Mouse (Mus musculus): Measurements from ENCODE around the gene Pmis2.

Gene Pmis2

GRCm38 (mm10) chr7:30671480-30671879 is at the start of gene Pmis2:
Pmis2 (minus strand) TSS chr7:30671605.
- DNase-seq, result no peak

- DNase-seq, result no peak
Measured at GRCm38 (mm10) chr7:30719669-30720068, 48.3 kb upstream of the Pmis2 start.

GRCm38 (mm10) chr7:30717716-30718046 is 46.3 kb upstream of the Pmis2 start:
- no peak for DNase-seq

- DNase-seq, result peak; percentile 57
Measured at GRCm38 (mm10) chr7:30717006-30717715, 45.8 kb upstream of the Pmis2 start.

- DNase-seq, result no peak
Measured at GRCm38 (mm10) chr7:30711942-30712341, 40.5 kb upstream of the Pmis2 start, which contains the start of gene Atp4a. Atp4a (plus strand) TSS chr7:30712209.

- no peak for DNase-seq
Measured at GRCm38 (mm10) chr7:30707441-30707840, 36.0 kb upstream of the Pmis2 start.

GRCm38 (mm10) chr7:30706214-30706882 is 34.9 kb upstream of the Pmis2 start:
- DNase-seq, result no peak

GRCm38 (mm10) chr7:30698589-30698988 is 27.2 kb upstream of the Pmis2 start, which contains the start of gene 2200002J24Rik:
2200002J24Rik (plus strand) TSS chr7:30698926.
- DNase-seq, result no peak

GRCm38 (mm10) chr7:30698101-30698500 is 26.7 kb upstream of the Pmis2 start:
- no peak for DNase-seq

- no peak for DNase-seq
Measured at GRCm38 (mm10) chr7:30688325-30688724, 16.9 kb upstream of the Pmis2 start.

- no peak for DNase-seq
Measured at GRCm38 (mm10) chr7:30683425-30683824, 12.0 kb upstream of the Pmis2 start.

- no peak for DNase-seq
Measured at GRCm38 (mm10) chr7:30681897-30682296, 10.5 kb upstream of the Pmis2 start.

- DNase-seq, result peak; percentile 16
Measured at GRCm38 (mm10) chr7:30678263-30678975, 7.0 kb upstream of the Pmis2 start.

- no peak for DNase-seq
Measured at GRCm38 (mm10) chr7:30669229-30669628, 2.2 kb downstream of the Pmis2 start.

- no peak for DNase-seq
Measured at GRCm38 (mm10) chr7:30665321-30665720, 6.1 kb downstream of the Pmis2 start.

- DNase-seq, result peak; percentile 91
Measured at GRCm38 (mm10) chr7:30664529-30665200, 6.7 kb downstream of the Pmis2 start, which contains the start of gene Haus5. Haus5 (minus strand) TSS chr7:30664994.

GRCm38 (mm10) chr7:30649591-30650540 is 21.5 kb downstream of the Pmis2 start, which contains the start of gene Rbm42:
Rbm42 (minus strand) TSS chr7:30650317.
- peak; percentile 98 for DNase-seq

GRCm38 (mm10) chr7:30639083-30639482 is 32.3 kb downstream of the Pmis2 start:
- no peak for DNase-seq

- DNase-seq, result no peak
Measured at GRCm38 (mm10) chr7:30636395-30636794, 35.0 kb downstream of the Pmis2 start.

GRCm38 (mm10) chr7:30635752-30636151 is 35.7 kb downstream of the Pmis2 start, which contains the start of gene Etv2:
Etv2 (minus strand) TSS chr7:30635852.
- DNase-seq, result no peak

- peak; percentile 38 for DNase-seq
Measured at GRCm38 (mm10) chr7:30634621-30635020, 36.8 kb downstream of the Pmis2 start.

All from lung, postnatal 14 days (tissue).